Mouse (Mus musculus) urinary bladder, postnatal 14 days (tissue): ENCODE data around the gene Tbc1d10c.

ENCODE experiments used
- DNase-seq: peaks from one replicate; pipeline ENCODE4 v3.0.0; 2021; ENCODE audit warnings: low spot score

The Tbc1d10c gene

DNA sequence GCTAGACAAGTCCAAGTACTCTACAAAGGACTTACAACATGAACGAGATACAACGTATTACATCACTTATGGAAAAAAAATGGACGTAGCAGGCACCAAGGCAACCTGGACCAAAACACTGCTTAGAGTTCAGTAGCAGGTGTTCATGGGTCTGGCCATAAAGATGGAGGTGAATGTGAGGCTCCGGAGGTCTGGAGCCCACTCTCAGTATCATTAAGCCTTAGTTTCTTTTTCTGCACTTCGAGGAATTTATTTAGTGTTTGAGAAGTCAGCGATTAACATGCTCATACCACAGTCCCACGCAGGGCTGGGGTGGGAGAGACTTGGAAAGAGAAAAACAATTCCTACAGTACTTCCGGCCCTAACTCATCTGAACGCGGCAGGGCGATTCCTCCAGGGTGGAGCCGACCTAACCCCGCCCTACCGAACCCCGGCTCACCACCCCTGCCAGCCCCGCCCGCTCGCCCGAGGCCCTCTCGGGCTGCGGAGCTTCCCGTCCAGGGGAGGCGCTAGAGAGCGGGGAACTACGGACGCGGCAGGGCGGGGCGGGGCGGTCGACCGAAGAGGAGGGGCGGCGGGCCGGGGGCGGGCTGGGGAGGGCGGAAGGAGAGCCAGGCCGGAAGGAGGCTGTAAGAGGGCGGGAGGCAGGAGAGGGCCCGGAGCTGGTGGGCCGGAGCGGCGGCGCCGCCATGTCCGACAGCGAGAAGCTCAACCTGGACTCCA, 605 bp upstream of the Tbc1d10c start, which contains the start of gene Ppp1ca:
Ppp1ca (plus strand) TSS at position 538 of the 723 bp plus-strand sequence.
- DNase-seq, result peak; percentile 98

DNA sequence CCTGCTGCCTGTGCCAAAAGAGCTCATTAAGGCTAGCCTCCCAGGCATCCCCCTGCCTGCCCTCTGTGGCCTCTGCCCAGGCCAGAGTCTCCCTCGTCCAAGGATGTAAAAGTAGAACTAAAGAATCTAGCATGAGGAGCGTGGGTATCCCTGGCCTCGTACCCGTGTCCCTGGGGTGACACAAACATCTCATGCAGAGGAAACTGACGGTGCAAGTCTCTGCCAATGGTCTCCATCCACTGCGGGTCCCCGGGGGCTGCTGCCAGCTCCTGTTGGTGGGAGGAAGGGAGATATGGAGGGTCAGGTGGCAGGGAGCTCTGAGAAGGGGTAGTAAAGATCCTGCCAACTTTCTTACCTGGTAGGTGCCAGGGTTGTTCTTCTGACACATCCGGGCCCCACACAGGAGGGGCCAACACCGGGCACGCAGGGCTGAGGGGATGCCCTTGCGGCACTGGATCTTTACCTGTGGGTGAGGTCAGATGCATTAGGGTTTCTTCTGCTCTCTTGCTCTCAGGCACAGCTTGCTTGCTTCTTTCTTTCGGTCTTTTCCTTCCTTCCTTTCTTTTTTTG, 1.9 kb downstream of the Tbc1d10c start:
- no peak for DNase-seq

DNA sequence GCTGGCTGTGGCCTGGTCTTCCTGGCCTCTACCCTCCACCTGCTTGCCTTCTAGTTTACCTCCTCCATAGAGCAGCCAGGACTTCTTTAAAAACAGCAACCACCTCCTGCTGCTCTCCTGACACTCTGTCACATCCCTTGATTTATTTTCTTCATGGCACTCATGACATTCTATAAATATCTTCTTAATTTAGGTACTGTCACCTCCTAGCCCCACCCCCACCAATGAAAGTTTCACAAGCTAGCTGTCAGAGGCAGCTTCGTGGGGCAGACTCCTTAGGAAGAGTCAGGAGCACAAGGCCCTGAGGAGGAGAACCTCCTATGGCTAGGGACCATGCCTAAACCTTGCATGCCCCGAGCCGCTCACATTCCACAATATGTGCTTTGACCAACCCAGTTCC, 3.8 kb downstream of the Tbc1d10c start:
- no peak for DNase-seq

DNA sequence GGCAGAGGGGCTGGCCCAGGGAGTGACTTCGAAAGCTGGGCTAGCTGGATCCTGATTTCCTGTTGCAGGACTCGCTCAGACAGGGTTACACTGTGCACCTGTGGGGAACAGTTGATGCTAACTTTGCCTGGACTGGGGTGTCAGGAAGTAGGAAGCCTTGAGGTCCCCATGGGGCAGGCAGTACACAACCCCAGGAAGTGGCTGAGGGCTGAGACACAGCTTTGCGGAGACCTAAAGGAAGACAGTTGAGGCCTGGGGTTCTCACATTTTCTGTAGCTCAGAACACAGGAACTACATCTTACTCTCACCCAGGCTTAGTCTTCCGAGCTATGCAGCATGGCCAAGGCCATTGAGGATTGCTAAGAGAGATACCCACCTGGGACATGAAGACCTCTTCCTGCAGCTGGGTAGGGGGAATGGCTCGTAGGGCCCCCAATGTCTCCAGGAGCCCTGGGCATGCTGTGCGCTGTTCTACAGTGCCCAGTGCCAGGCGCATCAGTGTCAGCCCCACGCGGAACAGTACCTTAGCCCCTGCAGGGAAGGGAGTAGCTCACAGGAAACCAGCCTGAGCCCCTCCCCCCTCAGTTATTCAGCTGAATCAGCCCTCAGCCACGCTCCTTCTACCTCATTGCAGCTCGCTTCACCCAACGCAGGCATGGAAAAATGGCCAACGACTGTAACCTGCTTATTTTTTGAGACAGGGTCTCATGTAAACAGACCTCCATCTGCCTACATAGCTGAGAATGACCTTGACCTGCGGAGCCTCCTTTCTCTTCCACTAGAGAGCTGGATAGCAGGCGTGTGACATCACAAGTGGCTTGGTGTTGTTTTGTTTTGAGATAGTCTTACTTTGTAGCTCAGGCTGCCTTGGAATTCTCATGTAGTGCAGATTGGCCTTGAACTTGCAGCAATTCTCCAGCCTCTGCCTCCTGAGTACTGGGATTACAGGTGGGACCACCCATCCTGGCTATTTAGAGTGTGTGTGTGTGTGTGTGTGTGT, 5.8 kb downstream of the Tbc1d10c start:
- DNase-seq, result no peak

DNA sequence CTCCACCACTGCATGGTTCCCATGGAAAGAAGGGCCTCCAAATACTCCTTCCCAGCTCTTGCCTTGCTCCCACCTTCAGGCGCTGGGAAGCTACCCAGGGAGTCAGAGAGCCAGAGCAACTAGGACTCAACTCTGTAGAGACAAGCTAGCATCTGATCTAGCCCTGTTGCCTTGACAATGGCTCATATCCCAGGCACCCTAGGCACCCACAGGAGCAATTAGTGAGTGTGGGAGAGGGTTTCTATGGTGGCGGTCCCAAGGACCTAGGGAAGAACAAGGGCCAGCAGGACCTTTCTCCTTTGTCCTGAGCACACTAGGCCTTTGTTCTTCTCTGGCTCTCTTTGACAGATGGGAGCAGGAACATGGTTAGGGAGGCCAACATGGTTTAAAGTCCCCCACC, 7.4 kb downstream of the Tbc1d10c start:
- DNase-seq, result no peak

DNA sequence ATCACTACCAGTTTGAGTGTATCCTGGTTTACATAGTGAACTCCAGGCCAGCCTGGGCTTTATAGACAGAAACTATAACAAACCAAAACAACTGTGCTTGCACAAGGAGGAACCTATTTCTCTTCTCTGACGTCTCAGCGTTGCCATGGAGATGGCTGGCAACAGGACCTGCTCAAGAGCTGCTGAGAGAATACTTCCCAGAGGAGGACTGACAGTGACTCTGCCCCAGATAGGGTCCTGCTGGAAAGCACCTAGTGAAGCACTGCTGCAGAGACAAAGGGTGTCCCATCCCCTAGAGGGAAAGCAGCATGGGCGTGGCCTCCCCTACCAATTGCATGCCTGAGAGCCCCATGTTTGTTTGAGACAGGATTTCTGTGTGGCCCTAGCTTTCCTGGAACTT, 9.2 kb downstream of the Tbc1d10c start:
- peak; percentile 46 for DNase-seq

DNA sequence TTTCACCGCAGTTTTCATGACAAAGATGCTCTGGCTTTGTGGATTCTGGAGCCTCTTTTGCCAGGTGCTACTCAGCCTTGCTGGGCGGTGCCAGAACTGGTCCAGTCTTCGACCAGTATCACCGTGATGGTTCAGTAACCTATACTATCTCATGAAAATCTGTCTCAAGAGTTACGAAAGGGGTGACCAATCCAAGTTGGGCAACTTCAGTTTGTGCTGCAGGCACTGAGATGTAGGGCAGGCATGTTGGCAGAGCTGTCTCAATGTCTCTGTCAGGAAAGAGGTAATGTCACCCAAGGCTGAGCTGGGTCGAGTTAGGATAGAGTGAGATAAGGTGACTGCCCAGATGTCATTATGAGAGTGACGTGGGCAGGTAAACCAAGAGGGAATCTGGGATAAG, 10.7 kb downstream of the Tbc1d10c start:
- no peak for DNase-seq

DNA sequence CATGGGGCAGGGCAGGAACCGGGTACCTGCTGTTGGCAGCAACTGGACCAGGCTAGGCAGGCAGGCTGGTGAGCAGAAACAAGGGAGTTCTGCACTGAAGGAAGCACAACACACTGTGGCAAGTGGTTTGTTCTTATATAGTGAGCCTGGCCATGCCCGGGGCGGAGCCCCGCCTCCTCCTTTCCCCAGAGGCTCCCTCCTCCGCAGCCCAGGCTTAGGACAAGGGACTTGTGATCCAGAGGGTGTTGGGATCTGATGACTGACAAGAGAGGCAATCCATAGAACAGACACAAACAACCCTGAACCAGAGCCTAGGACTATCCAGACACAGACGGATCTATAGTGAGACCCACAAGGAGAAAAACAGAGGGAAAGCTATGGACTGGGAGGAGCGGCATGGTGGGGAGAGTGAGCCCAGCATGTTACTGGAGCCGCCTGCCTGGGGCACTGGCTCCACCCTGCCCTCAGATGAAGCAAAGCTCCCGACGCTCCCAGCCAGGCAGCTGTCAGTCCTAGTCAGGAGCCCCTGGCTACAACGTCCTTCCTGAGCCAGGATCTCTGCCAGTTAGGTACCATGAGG, 15.6 kb downstream of the Tbc1d10c start, which contains the start of gene Carns1:
Carns1 (minus strand) TSS at position 112 of the 580 bp plus-strand sequence.
- DNase-seq, result no peak

DNA sequence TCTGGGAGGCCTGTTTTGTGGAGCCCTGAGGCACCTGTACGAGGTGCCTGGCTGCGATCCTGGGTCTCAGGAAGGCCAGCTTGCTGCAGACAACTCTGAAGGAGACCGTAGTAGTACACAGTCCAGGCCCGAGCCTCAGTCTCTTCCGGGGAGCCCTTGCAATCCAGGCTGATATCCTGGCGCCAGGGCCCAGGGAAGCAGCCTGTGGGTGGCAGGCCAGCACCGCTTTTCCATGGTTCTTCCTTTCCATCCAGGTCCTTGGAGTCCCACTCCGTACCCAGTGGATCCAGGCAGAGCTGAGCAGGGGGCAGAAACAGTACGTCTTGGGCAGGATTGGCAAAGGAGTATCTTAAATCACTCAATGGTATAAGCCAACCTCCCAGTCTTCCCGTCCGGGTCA, 18.2 kb downstream of the Tbc1d10c start:
- no peak for DNase-seq

DNA sequence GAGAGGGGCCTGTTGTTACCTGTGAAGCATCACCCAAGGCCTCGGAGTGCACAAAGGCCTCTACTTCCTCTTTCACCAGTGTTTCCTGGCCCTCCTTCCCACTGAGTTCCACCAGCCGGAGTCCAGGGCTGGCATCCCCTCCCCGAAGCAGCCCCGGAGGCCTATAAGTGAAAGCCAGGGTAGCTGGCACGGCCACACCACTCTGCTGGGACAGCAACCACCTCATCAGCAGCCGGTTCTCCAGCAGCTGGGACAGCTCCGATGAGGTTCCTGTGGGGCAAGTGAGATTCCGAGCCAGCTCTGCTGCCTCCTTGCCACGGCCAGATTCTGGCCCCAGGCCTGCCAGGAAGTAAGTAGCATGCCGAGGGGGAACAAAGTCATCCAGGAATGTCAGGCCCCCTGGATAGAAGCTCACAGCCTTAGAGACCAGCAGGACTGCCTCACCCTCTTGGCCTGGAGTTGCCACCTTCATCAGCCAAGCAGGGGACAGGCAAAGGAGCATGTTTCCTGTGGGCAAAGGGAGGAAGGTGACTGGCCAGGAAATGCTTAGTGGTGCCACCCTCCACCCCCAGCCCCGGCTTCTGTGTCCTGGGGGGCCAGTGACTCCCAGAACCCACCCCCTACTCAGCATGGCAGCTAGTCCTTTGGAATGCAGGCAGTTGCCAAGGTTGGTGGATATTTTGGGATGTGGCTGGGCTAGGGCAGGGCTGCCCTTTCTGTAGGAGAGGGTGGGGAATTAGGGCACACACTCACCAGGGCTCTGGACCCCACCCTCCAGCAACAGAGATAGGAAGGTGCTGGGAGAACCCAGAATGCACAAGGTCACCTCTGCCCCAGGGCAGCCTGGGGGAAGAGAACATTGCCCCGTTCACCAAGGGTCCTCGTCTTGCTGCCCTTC, 19.4 kb downstream of the Tbc1d10c start:
- no peak for DNase-seq

DNA sequence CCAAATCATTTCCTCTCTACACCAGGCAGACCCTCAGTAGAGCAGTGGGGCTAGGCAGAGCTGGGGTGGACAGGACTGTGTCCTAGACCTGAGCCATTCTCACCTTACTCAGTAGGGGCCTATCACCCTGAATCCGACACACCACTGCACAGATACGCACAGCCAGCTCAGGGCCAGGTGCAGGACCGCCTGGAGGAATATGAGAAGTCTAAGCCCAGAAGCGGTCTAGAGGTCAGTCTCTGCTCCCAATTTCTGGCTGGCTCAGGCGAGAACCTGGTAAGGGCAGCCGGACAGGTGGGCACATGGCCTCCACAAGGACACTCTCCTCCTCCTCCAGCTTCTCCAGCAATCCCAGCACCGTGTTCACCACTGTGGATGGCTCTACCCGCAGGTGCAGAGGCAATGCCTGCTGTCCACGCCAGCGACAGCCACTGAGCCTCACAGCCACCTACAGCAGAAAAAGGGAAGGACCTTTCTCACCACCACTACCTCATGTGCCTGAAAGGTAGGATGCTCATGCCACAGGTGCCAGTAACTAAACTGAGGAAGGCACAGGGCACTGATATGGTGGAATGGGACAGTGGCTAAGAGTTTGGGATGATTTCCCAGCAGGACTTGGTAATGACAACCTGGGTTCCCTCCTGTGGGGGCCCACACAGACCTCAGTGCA, 20.2 kb downstream of the Tbc1d10c start:
- no peak for DNase-seq

DNA sequence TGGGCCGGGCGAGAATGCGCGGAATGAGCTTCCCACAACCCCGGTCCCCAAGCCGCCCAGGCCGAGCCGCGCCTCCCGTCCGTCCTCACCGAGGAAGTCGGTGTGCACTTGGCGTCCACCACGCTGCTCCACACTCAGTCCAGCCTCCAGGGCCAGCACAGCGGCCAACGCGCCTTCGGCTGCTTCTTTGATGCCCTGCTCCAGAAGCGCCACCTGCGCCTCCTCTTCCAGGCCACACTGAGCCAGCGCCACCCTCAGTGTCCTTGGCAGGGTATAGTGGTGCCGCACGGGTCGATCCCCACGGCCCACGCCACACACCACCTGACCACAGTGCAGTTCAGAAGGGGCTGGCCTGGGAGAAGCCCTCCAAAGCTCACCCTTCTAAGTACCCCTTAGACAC, 21.3 kb downstream of the Tbc1d10c start:
- no peak for DNase-seq

DNA sequence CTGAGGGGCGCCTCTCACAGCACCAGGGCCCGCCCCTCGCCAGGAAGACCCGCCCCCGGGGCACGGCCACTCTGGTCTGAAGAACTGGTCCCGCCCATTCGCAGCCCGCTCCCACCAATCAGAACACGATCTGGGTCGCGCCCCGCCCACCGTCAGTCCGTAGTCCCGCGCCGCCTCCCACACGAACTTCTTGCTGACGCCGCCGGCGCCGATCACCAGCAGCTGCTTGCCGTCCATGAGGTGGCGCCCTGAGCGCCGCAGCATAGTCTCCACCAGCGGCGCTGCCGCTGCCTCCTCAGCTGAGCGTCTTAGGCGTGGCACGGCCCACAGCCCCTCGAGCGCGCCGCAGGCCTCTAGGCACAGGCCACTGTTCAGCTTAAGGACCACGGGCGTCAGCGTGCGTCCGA, 21.7 kb downstream of the Tbc1d10c start:
- DNase-seq, result peak; percentile 99

DNA sequence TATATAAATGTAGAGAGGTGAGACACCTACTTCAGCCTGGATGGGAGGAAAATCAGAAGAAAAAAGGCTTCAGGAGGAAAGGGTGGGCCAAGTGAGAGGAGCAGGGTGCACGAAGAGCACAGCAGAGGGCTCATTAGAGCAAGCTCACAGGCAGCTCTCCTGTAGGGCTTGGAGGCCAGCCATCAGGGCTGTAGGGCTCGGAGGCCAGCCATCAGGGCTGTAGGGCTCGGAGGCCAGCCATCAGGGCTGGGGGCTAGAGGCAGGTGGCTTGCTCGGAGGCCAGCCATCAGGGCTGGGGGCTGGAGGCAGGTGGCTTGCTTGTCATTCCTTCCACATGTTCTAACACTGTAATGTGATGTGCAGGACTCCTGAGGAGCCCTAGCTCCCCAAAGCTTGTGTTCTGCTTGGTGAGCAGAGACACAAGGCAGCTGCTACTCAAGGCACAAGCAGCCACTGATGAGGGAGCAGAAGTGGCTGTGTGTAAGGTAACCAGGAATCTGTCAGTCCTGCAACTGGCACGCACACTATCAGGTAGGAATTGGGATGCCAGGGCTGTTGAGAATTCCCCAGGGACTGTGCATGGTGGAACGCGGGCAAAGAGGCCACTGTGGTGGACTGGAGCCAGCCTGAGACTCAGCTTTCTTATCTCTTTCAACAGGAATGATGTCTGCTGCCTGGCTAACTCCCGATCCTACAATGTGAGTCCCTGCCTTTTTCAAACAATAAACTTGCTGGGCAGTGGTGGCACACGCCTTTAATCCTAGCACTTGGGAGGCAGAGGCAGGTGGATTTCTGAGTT, 24.2 kb downstream of the Tbc1d10c start:
- DNase-seq, result no peak

DNA sequence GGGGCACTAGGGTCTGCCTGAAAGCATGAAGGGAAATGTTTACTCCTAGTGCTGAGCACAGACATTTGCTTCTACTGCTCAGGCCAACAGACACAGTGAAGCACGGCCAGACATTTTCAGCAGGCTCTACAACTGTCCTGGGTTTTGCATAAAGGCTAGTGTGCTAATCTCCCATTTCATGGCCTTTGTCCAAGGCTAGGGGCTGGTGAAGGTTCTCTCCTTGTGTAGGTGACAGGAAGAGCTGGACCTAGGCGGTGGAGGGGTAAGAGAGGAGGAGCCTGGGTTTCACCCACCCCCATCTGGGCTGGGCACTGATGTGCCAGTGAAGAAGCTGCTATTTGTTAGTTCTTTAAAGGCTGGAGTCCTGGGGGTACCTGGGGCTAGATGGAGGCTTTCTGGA, 26.4 kb downstream of the Tbc1d10c start:
- DNase-seq, result no peak

DNA sequence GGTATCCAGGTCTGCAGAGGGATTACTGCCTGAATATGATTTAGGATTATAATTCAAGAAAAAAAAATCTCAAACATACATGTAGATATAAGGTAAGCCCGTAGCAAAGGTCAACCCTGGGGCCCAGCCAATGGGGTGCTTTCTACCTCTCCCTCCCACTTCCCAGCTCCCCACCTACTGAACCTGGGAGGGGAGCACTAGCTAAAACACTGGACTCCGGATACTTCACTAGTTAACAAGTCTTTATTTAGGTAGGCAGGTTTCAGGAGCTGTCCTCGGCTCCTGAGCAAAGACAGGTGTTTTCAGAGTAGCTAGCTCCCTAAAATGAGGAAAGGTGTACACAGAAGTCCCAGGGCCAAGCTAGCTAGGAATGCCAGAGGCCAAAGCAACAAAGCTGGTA, 27.0 kb downstream of the Tbc1d10c start:
- no peak for DNase-seq

DNA sequence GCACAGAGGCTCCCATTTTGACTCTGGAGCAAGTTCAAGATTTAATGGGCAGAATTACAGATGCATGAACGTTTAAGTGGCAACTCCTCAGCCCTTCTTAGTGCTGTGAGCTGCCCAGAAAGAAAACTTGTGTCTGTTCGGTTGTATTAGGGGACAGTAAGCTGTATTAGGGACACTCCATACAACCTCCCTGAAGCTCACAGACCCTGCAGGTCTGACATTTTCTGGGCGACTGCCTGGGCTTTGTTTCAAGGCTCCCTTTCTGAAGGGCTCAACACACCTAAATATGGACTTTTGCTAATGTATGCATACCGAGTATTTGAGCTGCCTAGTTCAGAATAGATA, 27.6 kb downstream of the Tbc1d10c start:
- DNase-seq, result no peak

DNA sequence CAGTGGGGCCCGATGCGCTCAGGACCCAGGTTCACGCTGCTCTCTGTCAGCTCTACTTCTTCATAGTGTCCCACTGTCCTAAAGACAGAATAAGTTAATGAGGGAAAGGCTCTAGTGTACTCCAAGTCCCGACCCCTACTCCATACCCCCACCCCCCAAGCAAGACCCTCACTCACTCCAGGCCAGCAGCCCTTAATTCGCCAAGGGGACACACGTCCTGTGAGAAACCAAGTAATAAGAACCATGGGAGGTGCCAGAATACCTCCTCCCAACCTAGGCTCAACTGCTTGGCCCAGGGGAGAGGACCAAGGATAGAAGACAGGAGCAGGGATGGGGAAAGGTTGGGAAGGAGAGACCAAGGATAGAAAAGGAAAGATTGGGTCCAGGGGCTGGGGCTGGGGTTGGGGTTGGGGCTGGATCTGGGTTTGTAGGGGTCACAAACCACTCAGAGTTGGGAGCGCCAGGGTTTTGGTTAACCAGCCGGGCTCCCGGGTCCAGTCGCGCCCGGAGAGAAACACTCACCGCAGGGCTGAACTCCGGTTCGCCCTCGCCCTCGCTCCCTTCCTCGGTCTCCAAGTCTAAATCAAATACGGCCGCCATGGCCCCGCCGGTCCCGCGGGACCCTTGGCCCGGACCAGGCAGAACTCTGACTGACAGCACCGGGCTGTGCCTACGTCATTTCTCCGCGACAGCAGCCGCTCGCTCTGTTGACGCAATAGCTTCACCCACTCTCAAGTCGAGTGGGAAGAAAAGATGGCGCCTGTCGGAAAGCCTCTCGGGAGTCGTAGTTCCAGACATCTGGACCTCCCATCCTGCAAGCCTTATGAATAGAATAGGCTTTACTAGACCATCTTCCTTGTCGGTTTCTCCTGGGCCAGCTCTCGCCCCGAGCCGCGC, 28.2 kb downstream of the Tbc1d10c start, which contains the start of gene Rps6kb2:
Rps6kb2 (minus strand) TSS at position 709 of the 897 bp plus-strand sequence.
- DNase-seq, result peak; percentile 96

DNA sequence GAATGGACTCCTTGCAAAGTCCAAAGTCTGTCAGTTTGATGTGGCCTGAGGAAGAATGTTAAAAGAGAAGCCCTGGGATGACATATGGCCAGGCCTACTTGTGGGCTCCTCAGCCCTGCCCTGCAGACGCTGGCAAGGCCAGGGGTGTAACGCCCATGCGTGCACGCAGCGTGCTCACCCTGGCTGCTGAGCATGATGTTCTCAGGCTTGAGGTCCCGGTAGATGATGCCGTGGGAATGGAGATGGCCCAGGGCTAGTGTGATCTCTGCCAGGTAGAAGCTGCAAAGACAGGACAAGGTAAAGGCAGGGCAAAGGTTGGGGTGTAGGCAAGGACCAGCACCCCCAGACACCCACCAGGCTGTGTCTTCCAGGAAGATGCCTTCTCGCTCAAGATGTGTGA, 32.0 kb downstream of the Tbc1d10c start:
- no peak for DNase-seq
